Mouse (Mus musculus) MEL (cell line): ENCODE data around the gene Coro7. TPM values are rescaled to one million over a fixed set of nuclear protein-coding genes. Genes with fewer than 3 reads are reported as not detected.

ENCODE experiments used
- DNase-seq: peaks from one replicate; pipeline ENCODE4 v3.0.0; 2011; ENCODE audit warnings: low read depth, low spot score
- H3K27ac ChIP-seq: 2 replicates; pipeline ENCODE4 v1.5.1; 2012; ENCODE audit warnings: low read depth, mild to moderate bottlenecking, control low read depth, low read length, moderate library complexity; ENCODE audit not compliant: control insufficient read depth
- H3K27me3 ChIP-seq, 2 experiments: fragments of 150-350 bp in 1 of 2; sonication (generic) in 1 of 2; 2 replicates each; pipeline ENCODE4 v1.6.1; 2012; ENCODE audit warnings: low read length in 2 of 2, mild to moderate bottlenecking in 2 of 2, improper control_type of control experiment in 1 of 2, moderate library complexity in 1 of 2; ENCODE audit not compliant: insufficient read depth in 2 of 2, control insufficient read depth in 1 of 2
- H3K36me3 ChIP-seq, 2 experiments: 2 replicates each; pipeline ENCODE4 v1.6.1; 2012 to 2014; ENCODE audit warnings: low read length in 2 of 2, improper control_type of control experiment in 1 of 2, inconsistent platforms in 1 of 2, mild to moderate bottlenecking in 1 of 2; ENCODE audit not compliant: insufficient read depth in 2 of 2, control insufficient read depth in 1 of 2
- H3K4me1 ChIP-seq, 2 experiments: fragments of 150-350 bp in 1 of 2; sonication (generic) in 1 of 2; 2 replicates each; pipeline ENCODE4 v1.6.1; 2012; ENCODE audit warnings: low read length in 2 of 2, improper control_type of control experiment in 1 of 2, mild to moderate bottlenecking in 1 of 2; ENCODE audit not compliant: insufficient read depth in 2 of 2, control insufficient read depth in 1 of 2
- H3K4me3 ChIP-seq, 2 experiments: fragments of 150-350 bp in 1 of 2; sonication (generic) in 1 of 2; 2 replicates each; pipeline ENCODE4 v1.5.1; 2012; ENCODE audit warnings: low read depth in 2 of 2, low read length in 2 of 2, mild to moderate bottlenecking in 2 of 2, moderate library complexity in 2 of 2, control low read depth in 1 of 2, improper control_type of control experiment in 1 of 2; ENCODE audit not compliant: control insufficient read depth in 1 of 2, insufficient read depth in 1 of 2
- H3K79me2 ChIP-seq: 2 replicates; pipeline ENCODE4 v1.6.1; 2012; ENCODE audit warnings: mild to moderate bottlenecking, low read length, moderate library complexity; ENCODE audit not compliant: control insufficient read depth, poor library complexity, insufficient read depth
- H3K9ac ChIP-seq: 2 replicates; pipeline ENCODE4 v1.6.1; 2012; ENCODE audit warnings: low read depth, mild to moderate bottlenecking, control low read depth, low read length, moderate library complexity; ENCODE audit not compliant: control insufficient read depth, poor library complexity, severe bottlenecking
- H3K9me3 ChIP-seq: fragments of 150-350 bp; sonication (generic); replicated peaks from 2 replicates; pipeline ENCODE4 v1.6.1; 2012; ENCODE audit warnings: mild to moderate bottlenecking, low read length, improper control_type of control experiment, moderate library complexity; ENCODE audit not compliant: insufficient read depth
- BHLHE40 ChIP-seq: IDR thresholded peaks from 2 replicates; pipeline ENCODE4 v1.6.1; 2012; ENCODE audit warnings: low read depth, mild to moderate bottlenecking, inconsistent platforms, low read length, improper control_type of control experiment, borderline replicate concordance
- CHD2 ChIP-seq: IDR thresholded peaks from 2 replicates; pipeline ENCODE4 v1.6.1; 2011; ENCODE audit warnings: low read length, improper control_type of control experiment
- CTCF ChIP-seq, 3 experiments: IDR thresholded peaks in 2 of 3; conservative IDR thresholded peaks in 1 of 3; 2 replicates each; pipeline ENCODE4 v1.5.1; 2011 to 2012; ENCODE audit warnings: low read length in 3 of 3, low read depth in 2 of 3, mild to moderate bottlenecking in 2 of 3, improper control_type of control experiment in 1 of 3, inconsistent platforms in 1 of 3, mixed read lengths in 1 of 3, moderate library complexity in 1 of 3; ENCODE audit not compliant: control insufficient read depth in 1 of 3, insufficient read depth in 1 of 3, poor library complexity in 1 of 3, severe bottlenecking in 1 of 3
- EP300 ChIP-seq, 2 experiments: IDR thresholded peaks; 2 replicates each; pipeline ENCODE4 v1.6.1; 2011; ENCODE audit warnings: improper control_type of control experiment in 2 of 2, low read length in 2 of 2, low read depth in 1 of 2, mild to moderate bottlenecking in 1 of 2
- ETS1 ChIP-seq: IDR thresholded peaks from 2 replicates; pipeline ENCODE4 v1.6.1; 2012; ENCODE audit warnings: low read depth, mild to moderate bottlenecking, inconsistent platforms, low read length, improper control_type of control experiment, moderate library complexity
- GATA1 ChIP-seq: IDR thresholded peaks from 2 replicates; pipeline ENCODE4 v1.6.1; 2011; ENCODE audit warnings: low read depth, low read length, improper control_type of control experiment
- KAT2A ChIP-seq: conservative IDR thresholded peaks from 2 replicates; pipeline ENCODE4 v1.6.1; 2012; ENCODE audit warnings: low read depth, low read length, improper control_type of control experiment, inconsistent platforms
- MAX ChIP-seq: IDR thresholded peaks from 2 replicates; pipeline ENCODE4 v1.6.1; 2011; ENCODE audit warnings: low read length, improper control_type of control experiment
- MXI1 ChIP-seq: IDR thresholded peaks from 2 replicates; pipeline ENCODE4 v1.6.1; 2011; ENCODE audit warnings: mild to moderate bottlenecking, low read depth, low read length, improper control_type of control experiment
- MYB ChIP-seq: IDR thresholded peaks from 2 replicates; pipeline ENCODE4 v1.6.1; 2011; ENCODE audit warnings: mild to moderate bottlenecking, low read depth, low read length, improper control_type of control experiment
- NELFE ChIP-seq: IDR thresholded peaks from 2 replicates; pipeline ENCODE4 v1.6.1; 2011; ENCODE audit warnings: low read depth, low read length, improper control_type of control experiment
- POLR2A ChIP-seq, 2 experiments: IDR thresholded peaks; 2 replicates each; pipeline ENCODE4 v1.6.1; 2011 to 2012; ENCODE audit warnings: low read length in 2 of 2, mild to moderate bottlenecking in 2 of 2, control low read depth in 1 of 2, improper control_type of control experiment in 1 of 2, low read depth in 1 of 2, moderate library complexity in 1 of 2; ENCODE audit not compliant: control insufficient read depth in 1 of 2, insufficient read depth in 1 of 2, poor library complexity in 1 of 2
- POLR2AphosphoS2 ChIP-seq: IDR thresholded peaks from 2 replicates; pipeline ENCODE4 v1.6.1; 2011; ENCODE audit warnings: low read length, improper control_type of control experiment
- RAD21 ChIP-seq: IDR thresholded peaks from 2 replicates; pipeline ENCODE4 v1.6.1; 2011; ENCODE audit warnings: mild to moderate bottlenecking, low read depth, low read length, improper control_type of control experiment
- RCOR1 ChIP-seq: IDR thresholded peaks from 2 replicates; pipeline ENCODE4 v1.6.1; 2012; ENCODE audit warnings: low read depth, mild to moderate bottlenecking, inconsistent platforms, low read length, improper control_type of control experiment
- SIN3A ChIP-seq: IDR thresholded peaks from 2 replicates; pipeline ENCODE4 v1.6.1; 2012; ENCODE audit warnings: low read length, improper control_type of control experiment, inconsistent platforms
- SMC3 ChIP-seq: IDR thresholded peaks from 2 replicates; pipeline ENCODE4 v1.6.1; 2011; ENCODE audit warnings: low read depth, low read length, improper control_type of control experiment
- TAL1 ChIP-seq: IDR thresholded peaks from 2 replicates; pipeline ENCODE4 v1.6.1; 2012; ENCODE audit warnings: mild to moderate bottlenecking, inconsistent platforms, low read length, moderate library complexity, mixed read lengths
- USF2 ChIP-seq, 2 experiments: IDR thresholded peaks; 2 replicates each; pipeline ENCODE4 v1.6.1; 2011 to 2012; ENCODE audit warnings: improper control_type of control experiment in 2 of 2, low read length in 2 of 2, borderline replicate concordance in 1 of 2, inconsistent platforms in 1 of 2, low read depth in 1 of 2, mild to moderate bottlenecking in 1 of 2; ENCODE audit not compliant: insufficient read depth in 1 of 2
- ZC3H11A ChIP-seq: IDR thresholded peaks from 2 replicates; pipeline ENCODE4 v1.6.1; 2012; ENCODE audit warnings: low read depth, mild to moderate bottlenecking, inconsistent platforms, low read length, improper control_type of control experiment
- ZMIZ1 ChIP-seq: IDR thresholded peaks from 2 replicates; pipeline ENCODE4 v1.6.1; 2012; ENCODE audit warnings: low read depth, mild to moderate bottlenecking, inconsistent platforms, low read length, improper control_type of control experiment, moderate library complexity
- polyA plus RNA-seq, 2 experiments: library from polyadenylated mRNA; stranded (reverse) in 1 of 2; unstranded in 1 of 2; fragments of >175 nt in 1 of 2; fragments of >200 nt in 1 of 2; gene quantifications; 2 replicates each; pipeline versions ENCODE4 v1.2.1 to v1.2.4; 2012; ENCODE audit warnings: low replicate concordance in 2 of 2, low read depth in 1 of 2; ENCODE audit not compliant: insufficient read length in 2 of 2, insufficient read depth in 1 of 2, missing spikeins in 1 of 2
- total RNA-seq: library from RNA; depleted of rRNA; stranded (reverse); fragments of 300-350 nt; gene quantifications from 2 replicates; pipeline ENCODE4 v1.2.3, GENCODE M21; 2012

Gene Coro7
- total and polyA plus RNA-seq, 3 experiments: 9.8 to 38.3 TPM; not detected in 1

DNA sequence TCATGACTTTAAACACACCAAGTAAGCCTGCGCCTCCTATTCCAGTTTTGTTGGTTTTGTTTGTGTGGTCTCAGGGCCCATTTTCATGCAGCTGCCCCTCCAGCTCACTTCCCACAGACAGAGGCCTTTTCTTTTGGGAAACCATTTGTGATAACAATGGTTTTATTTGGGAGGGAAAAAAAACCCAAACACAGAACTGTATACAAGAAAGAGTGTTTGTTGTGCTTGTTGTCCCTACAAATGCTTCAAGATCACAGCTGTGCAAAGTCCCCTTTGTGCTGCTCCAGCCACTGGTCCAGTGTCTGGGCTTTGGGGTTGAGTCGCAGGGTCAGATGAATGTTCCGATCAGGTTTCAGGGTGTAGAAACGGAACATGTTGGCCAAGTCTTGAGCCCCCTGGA is 31.6 kb upstream of the Coro7 start:
- Histone ChIP-seq H3K4me1 (no peaks in the 10 kb centered on the region), H3K79me2 (no peaks in the 10 kb centered on the region; the same call in 1 of the 2 replicates), H3K9me3 (no peaks in the 10 kb centered on the region), H3K9ac (no peak overlapping the region), H3K4me3 (no peak overlapping the region), H3K36me3 (peaks cover 0 to 15% of the 10 kb centered on the region in 2 experiments; a peak in 2 of 4 replicates), H3K27me3 (no peaks in the 10 kb centered on the region), H3K27ac (no peak overlapping the region)
- DNase-seq: no peak
- TF ChIP-seq KAT2A: no peak
- TF ChIP-seq ZMIZ1: no peak
- no peak for TF ChIP-seq ZC3H11A
- TF ChIP-seq MAX: no peak
- TF ChIP-seq BHLHE40: no peak
- no peak for TF ChIP-seq GATA1
- no peak for TF ChIP-seq ETS1
- no peak for TF ChIP-seq EP300 (IDR thresholded peaks at IDR 0.05; ENCODE audit: low read depth in 1 of 2, low read length in 2 of 2)
- TF ChIP-seq SIN3A: no peak
- no peak for TF ChIP-seq RAD21
- no peak for TF ChIP-seq TAL1
- no peak for TF ChIP-seq MXI1
- TF ChIP-seq NELFE: no peak
- no peak for TF ChIP-seq POLR2A (IDR thresholded peaks at IDR 0.05; ENCODE audit: control insufficient read depth in 1 of 2, insufficient read depth in 1 of 2, low read depth in 1 of 2, low read length in 2 of 2, poor library complexity in 1 of 2)
- TF ChIP-seq POLR2AphosphoS2: no peak
- no peak for TF ChIP-seq RCOR1
- TF ChIP-seq USF2 (IDR thresholded peaks at IDR 0.05; ENCODE audit: borderline replicate concordance in 1 of 2, insufficient read depth in 1 of 2, low read depth in 1 of 2, low read length in 2 of 2): no peak
- no peak for TF ChIP-seq CTCF (IDR thresholded peaks at IDR 0.05 in 2 of 3, conservative IDR thresholded peaks at IDR 0.05 in 1 of 3; ENCODE audit: control insufficient read depth in 1 of 3, insufficient read depth in 1 of 3, low read depth in 2 of 3, low read length in 3 of 3, poor library complexity in 1 of 3, severe bottlenecking in 1 of 3)
- no peak for TF ChIP-seq SMC3

DNA sequence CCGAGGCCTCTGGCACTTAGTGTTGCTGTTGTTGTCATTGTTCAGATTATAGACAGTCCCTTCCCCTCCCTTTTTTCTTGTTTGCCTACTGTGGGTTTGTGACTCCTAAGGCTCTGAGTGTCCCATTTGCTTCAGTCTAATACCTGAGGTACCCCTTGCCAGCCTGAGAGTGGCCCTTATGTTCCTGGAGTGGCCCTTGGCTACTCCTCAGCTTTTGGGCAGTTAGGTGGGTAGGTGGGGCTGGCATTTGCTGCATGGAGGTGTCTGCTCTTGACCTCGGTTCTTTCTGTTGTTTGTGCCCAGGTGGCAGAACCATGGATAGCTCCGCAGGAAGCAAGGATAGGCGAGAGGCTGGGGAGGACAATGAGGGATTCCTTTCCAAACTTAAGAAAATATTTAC is 26.0 kb upstream of the Coro7 start:
- no peak overlapping the region for H3K9ac ChIP-seq
- no peaks in the 10 kb centered on the region for H3K27me3 ChIP-seq
- no peak for DNase-seq
- H3K9me3 ChIP-seq: no peaks in the 10 kb centered on the region
- H3K27ac ChIP-seq: no peak overlapping the region
- H3K36me3 ChIP-seq: peaks cover 0 to 40% of the 10 kb centered on the region in 2 experiments; a peak in 2 of 4 replicates
- H3K4me1 ChIP-seq: no peaks in the 10 kb centered on the region
- no peak for TF ChIP-seq CHD2
- no peak; the same call in 1 of the 2 replicates for TF ChIP-seq POLR2AphosphoS2
- no peak for TF ChIP-seq BHLHE40
- TF ChIP-seq SIN3A: 0 out of 2 replicates have a peak, but pooled peaks have one; percentile 26
- TF ChIP-seq MYB: no peak
- H3K79me2 ChIP-seq: no peaks in the 10 kb centered on the region
- H3K4me3 ChIP-seq: no peak overlapping the region
